Mouse (Mus musculus) ES-E14 (cell line): ENCODE data around the gene Cdt1.

Experiments used
- CHD2 ChIP-seq: IDR thresholded peaks from 2 replicates; pipeline ENCODE4 v1.6.1; 2014; ENCODE audit warnings: mild to moderate bottlenecking, low read depth, low read length, inconsistent platforms
- HCFC1 ChIP-seq: IDR thresholded peaks from 2 replicates; pipeline ENCODE4 v1.6.1; 2012; ENCODE audit warnings: low read length, inconsistent platforms, borderline replicate concordance; ENCODE audit not compliant: insufficient read depth
- ZC3H11A ChIP-seq: IDR thresholded peaks from 2 replicates; pipeline ENCODE4 v1.6.1; 2012; ENCODE audit warnings: low read depth, mild to moderate bottlenecking, inconsistent platforms, low read length, borderline replicate concordance

- TF ChIP-seq HCFC1, result no peak
- TF ChIP-seq CHD2, result no peak
- TF ChIP-seq ZC3H11A, result no peak
These were observed 36.8 kb downstream of the Cdt1 start for GRCm38 (mm10) chr8:122604640-122605039.
